Mouse (Mus musculus) C2C12 (cell line): ENCODE measurements at regions not wholly inside any gene's neighbourhood (a gene's known extent, or its start where the extent isn't known, plus 50 kb on each side); places are given as distances from the start of the nearest gene placed in this dataset.

ENCODE experiments used
- H3K27me3 ChIP-seq: one replicate; pipeline ENCODE4 v1.6.1; 2011; ENCODE audit not compliant: control insufficient read depth, insufficient read depth, insufficient read length
- H3K36me3 ChIP-seq: one replicate; pipeline ENCODE4 v1.6.1; 2011; ENCODE audit not compliant: control insufficient read depth, insufficient read depth
- H3K4me3 ChIP-seq: one replicate; pipeline ENCODE4 v1.5.1; 2011; ENCODE audit warnings: mild to moderate bottlenecking, control low read depth; ENCODE audit not compliant: poor library complexity, insufficient read depth, severe bottlenecking
- H3K79me2 ChIP-seq: one replicate; pipeline ENCODE4 v1.6.1; 2011; ENCODE audit not compliant: control insufficient read depth, insufficient read depth
- H3K79me3 ChIP-seq: one replicate; pipeline ENCODE4 v1.6.1; 2011; ENCODE audit warnings: low read depth, control low read depth
- H3ac ChIP-seq: one replicate; pipeline ENCODE3; 2011; ENCODE audit warnings: low read depth; ENCODE audit not compliant: control insufficient read depth, insufficient read length
- CEBPB ChIP-seq: IDR thresholded peaks from one replicate; pipeline ENCODE4 v1.6.1; 2011; ENCODE audit warnings: low read depth, mild to moderate bottlenecking, control low read depth, moderate library complexity
- CTCF ChIP-seq: IDR thresholded peaks from one replicate; pipeline ENCODE4 v1.5.1; 2011; ENCODE audit not compliant: control insufficient read depth, insufficient read depth, insufficient read length
- FOSL1 ChIP-seq: IDR thresholded peaks from one replicate; pipeline ENCODE4 v1.8.0; 2011; ENCODE audit warnings: mild to moderate bottlenecking, low read length; ENCODE audit not compliant: poor library complexity, insufficient read depth, severe bottlenecking
- MAX ChIP-seq: IDR thresholded peaks from one replicate; pipeline ENCODE4 v1.6.1; 2011; ENCODE audit warnings: mild to moderate bottlenecking, control low read depth
- MYOD1 ChIP-seq: IDR thresholded peaks from one replicate; pipeline ENCODE4 v1.6.1; 2011; ENCODE audit warnings: low read depth; ENCODE audit not compliant: control insufficient read depth, insufficient read length
- MYOG ChIP-seq: IDR thresholded peaks from one replicate; pipeline ENCODE4 v1.6.1; 2011; ENCODE audit not compliant: control insufficient read depth, insufficient read length; ENCODE audit errors: extremely low read depth
- USF1 ChIP-seq: IDR thresholded peaks from one replicate; pipeline ENCODE4 v1.6.1; 2011; ENCODE audit warnings: low read depth, mild to moderate bottlenecking, control low read depth, moderate library complexity

- no peak overlapping the region for H3K4me3 ChIP-seq
- no peaks in the 10 kb centered on the region for H3K36me3 ChIP-seq
- H3K27me3 ChIP-seq: peaks cover 10% of the 10 kb centered on the region
- no peak for TF ChIP-seq FOSL1
- TF ChIP-seq CEBPB: no peak
- no peak for TF ChIP-seq CTCF
- H3ac ChIP-seq: no peak overlapping the region
- no peaks in the 10 kb centered on the region for H3K79me3 ChIP-seq
- H3K79me2 ChIP-seq: no peaks in the 10 kb centered on the region
Measured at GRCm38 (mm10) chr5:101538410-101539253, 126.2 kb downstream of the Nkx6-1 start.

DNA sequence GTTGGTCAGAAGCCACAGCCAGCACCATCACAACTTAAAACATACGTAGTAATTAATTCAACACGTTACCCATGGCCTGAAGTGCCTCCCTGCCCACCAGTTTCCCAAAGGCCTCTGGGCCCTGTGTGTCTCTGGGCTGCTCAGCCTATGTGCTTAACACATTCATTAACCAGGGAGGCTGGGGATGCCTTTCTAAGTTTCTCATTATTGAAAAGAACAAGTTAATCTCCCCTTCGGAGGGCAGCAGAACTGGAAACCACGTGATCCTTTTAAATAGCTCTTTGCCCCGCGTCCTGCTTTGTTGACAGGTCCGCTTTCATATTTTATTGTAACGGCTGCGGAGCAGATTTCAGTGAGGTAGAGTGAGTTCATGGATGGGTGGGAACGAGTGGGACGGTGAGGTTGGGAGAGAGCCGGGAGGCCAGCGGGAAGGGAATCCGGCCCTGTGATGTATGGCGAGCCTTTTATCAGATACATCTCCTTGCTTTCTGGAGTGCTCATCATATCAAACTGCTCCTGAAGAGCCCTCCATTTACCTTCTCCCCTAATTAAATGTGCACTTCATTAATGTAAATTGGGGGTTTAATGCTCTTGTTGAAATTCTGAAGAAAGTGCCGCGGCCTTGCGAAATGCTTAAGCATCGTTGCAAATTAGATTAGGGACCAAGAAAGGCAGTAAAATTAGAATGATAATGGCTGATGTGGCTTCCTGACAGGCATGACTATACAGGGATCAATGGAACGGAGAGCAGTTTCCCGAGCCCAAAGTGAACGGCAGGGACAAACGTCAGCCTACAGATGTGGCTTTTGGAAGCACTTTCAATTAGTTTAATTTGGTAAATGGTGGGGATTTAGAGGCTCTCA is 127.0 kb downstream of the Nkx6-1 start:
- Histone ChIP-seq H3K79me2 (no peaks in the 10 kb centered on the region), H3ac (no peak overlapping the region), H3K4me3 (no peak overlapping the region), H3K27me3 (peaks cover 10% of the 10 kb centered on the region), H3K79me3 (no peaks in the 10 kb centered on the region), H3K36me3 (no peaks in the 10 kb centered on the region)
- TF ChIP-seq CTCF (no peak), MAX (no peak), CEBPB (no peak), MYOG (no peak), MYOD1 (no peak), FOSL1 (no peak), USF1 (no peak)

DNA sequence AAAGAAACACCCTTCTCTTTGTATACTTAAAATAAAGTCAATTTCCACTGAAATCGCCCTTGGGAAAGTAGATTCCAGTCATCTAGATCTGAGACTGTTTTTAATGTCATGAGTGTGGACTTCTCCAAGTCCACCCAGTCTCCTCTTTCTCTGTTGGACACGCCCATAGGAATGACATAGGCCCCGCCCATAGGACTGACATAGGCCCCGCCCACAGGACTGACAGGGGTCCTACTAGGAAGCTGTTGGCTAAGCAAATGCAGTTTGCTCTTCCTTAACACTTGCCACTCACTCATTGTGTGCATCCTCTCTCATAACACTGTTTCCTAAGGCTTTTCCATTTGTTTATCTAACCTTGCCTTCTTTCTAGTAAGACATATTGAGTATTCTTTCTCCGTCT is 129.3 kb downstream of the Nkx6-1 start:
- Histone ChIP-seq H3K79me2 (no peaks in the 10 kb centered on the region), H3K36me3 (no peaks in the 10 kb centered on the region), H3K79me3 (no peaks in the 10 kb centered on the region), H3ac (no peak overlapping the region), H3K4me3 (no peak overlapping the region), H3K27me3 (peaks cover 10% of the 10 kb centered on the region)
- TF ChIP-seq FOSL1 (no peak), USF1 (no peak), MYOG (no peak), CEBPB (no peak), MAX (no peak), CTCF (no peak), MYOD1 (no peak)

GRCm38 (mm10) chr5:101525346-101525745 is 139.4 kb downstream of the Nkx6-1 start:
- Histone ChIP-seq H3K79me3 (no peaks in the 10 kb centered on the region), H3K4me3 (no peak overlapping the region), H3K79me2 (no peaks in the 10 kb centered on the region), H3ac (no peak overlapping the region), H3K27me3 (no peaks in the 10 kb centered on the region), H3K36me3 (no peaks in the 10 kb centered on the region)
- TF ChIP-seq MAX (no peak), CEBPB (peak; percentile 22)

DNA sequence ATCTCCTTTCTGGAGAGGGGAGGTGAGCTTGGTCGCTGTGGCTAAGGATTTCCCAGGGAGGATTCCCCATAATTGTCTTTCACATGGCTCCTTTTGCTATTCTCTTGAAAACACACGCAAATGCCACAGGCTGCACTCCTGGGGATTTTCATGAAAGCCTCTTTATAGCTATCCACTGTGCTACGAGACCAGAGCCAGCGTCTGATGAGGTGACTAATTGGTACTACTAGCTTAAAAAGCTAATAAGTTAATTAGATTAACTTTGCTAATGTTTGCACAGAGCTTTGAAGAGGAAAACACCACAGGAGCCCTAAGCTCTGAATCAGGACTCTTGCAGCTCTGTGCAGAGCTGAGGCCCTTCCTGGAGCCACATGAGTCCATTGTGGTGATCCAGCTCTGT is 140.1 kb downstream of the Nkx6-1 start:
- Histone ChIP-seq H3K36me3 (no peaks in the 10 kb centered on the region), H3K79me2 (no peaks in the 10 kb centered on the region), H3K4me3 (no peak overlapping the region), H3K79me3 (no peaks in the 10 kb centered on the region), H3K27me3 (no peaks in the 10 kb centered on the region), H3ac (no peak overlapping the region)
- TF ChIP-seq FOSL1 (no peak), USF1 (no peak), MYOD1 (no peak), CEBPB (no peak), CTCF (no peak), MAX (no peak), MYOG (no peak)

DNA sequence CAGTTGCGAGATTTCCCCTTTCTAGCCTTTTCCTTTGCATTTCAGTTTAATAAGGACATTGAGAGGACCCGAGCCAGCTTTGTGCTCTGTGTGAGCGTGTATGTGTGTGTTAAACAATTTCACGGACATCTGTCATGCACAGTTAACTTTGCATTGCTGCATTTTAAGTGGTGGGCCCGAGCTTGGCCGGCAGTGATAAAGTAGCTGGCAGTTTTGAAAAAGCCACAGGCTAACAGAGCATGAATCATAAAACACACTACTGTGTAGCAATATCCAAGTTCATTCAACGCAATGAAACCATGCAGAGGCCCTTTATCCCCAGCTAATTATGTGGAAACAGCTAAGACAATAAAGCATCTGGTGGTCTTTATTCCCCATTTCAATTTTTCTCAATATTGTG is 140.9 kb downstream of the Nkx6-1 start:
- Histone ChIP-seq H3K79me3 (no peaks in the 10 kb centered on the region), H3K79me2 (no peaks in the 10 kb centered on the region), H3K36me3 (no peaks in the 10 kb centered on the region), H3K27me3 (no peaks in the 10 kb centered on the region), H3K4me3 (no peak overlapping the region), H3ac (no peak overlapping the region)
- no peak for TF ChIP-seq CEBPB
- no peak for TF ChIP-seq MAX
- no peak for TF ChIP-seq MYOG
- TF ChIP-seq CTCF: no peak
- no peak for TF ChIP-seq USF1
- no peak for TF ChIP-seq MYOD1
- TF ChIP-seq FOSL1: no peak
